7 mouse cellular contexts compared by ENCODE assay signal in genomic region chr11:76946203-76946585, GRCm38 (mm10). TPM values are rescaled to one million over a fixed set of nuclear protein-coding genes. Genes with fewer than 3 reads are reported as not detected.
DNase-seq lines count a peak whose midpoint lies in the region; ATAC-seq and TF ChIP-seq lines count a peak whose summit lies in the region.

No protein-coding gene starts in this region.

- peak; percentile 38 for DNase-seq in lung, embryonic 14.5 days
- DNase-seq in lung, postnatal 36 days, result no peak
- DNase-seq in adrenal gland, postnatal 25 days, result no peak

- H3K36me3 ChIP-seq in lung, embryonic 14.5 days (ENCODE audit: insufficient read depth), result peaks cover 19% of the 10 kb centered on the region
- peaks cover 11% of the 10 kb centered on the region for H3K36me3 ChIP-seq in embryonic facial prominence, embryonic 12.5 days
- H3K36me3 ChIP-seq in intestine, embryonic 15.5 days, result no peaks in the 10 kb centered on the region; the same call in 1 of the 2 replicates
- H3K36me3 ChIP-seq in midbrain, embryonic 16.5 days (ENCODE audit: control insufficient read depth, insufficient read depth, low read length), result peaks cover 4% of the 10 kb centered on the region; the same call in 1 of the 2 replicates

- H3K9me3 ChIP-seq in lung, embryonic 14.5 days (ENCODE audit: low read depth, low read length), result no peaks in the 10 kb centered on the region
- no peaks in the 10 kb centered on the region for H3K9me3 ChIP-seq in embryonic facial prominence, embryonic 12.5 days
- H3K9me3 ChIP-seq in intestine, embryonic 15.5 days, result no peaks in the 10 kb centered on the region
- H3K9me3 ChIP-seq in midbrain, embryonic 16.5 days (replicated peaks; ENCODE audit: control insufficient read depth, low read length, poor library complexity, severe bottlenecking), result no peaks in the 10 kb centered on the region

- TF ChIP-seq POLR2A in bone marrow macrophage, adult 2 months (IDR thresholded peaks at IDR 0.05; ENCODE audit: borderline replicate concordance, low read depth, low read length), result no peak

- no peaks in the 10 kb centered on the region for H3K4me1 ChIP-seq in lung, embryonic 14.5 days (ENCODE audit: insufficient read depth)
- H3K4me1 ChIP-seq in bone marrow macrophage, adult 2 months (ENCODE audit: control insufficient read depth, insufficient read depth, low read length), result peaks cover 10% of the 10 kb centered on the region
- peaks cover 9% of the 10 kb centered on the region for H3K4me1 ChIP-seq in embryonic facial prominence, embryonic 12.5 days
- peaks cover 8% of the 10 kb centered on the region for H3K4me1 ChIP-seq in intestine, embryonic 15.5 days (replicated peaks)
- peaks cover 11% of the 10 kb centered on the region for H3K4me1 ChIP-seq in midbrain, embryonic 16.5 days (ENCODE audit: control insufficient read depth, insufficient read depth, low read length)

- H3K4me3 ChIP-seq in lung, embryonic 14.5 days (ENCODE audit: low read depth, low read length), result peak overlapping the region; percentile 86
- peak overlapping the region; percentile 97 for H3K4me3 ChIP-seq in bone marrow macrophage, adult 2 months (ENCODE audit: insufficient read depth, low read length)
- H3K4me3 ChIP-seq in embryonic facial prominence, embryonic 12.5 days, result peak overlapping the region; percentile 92
- H3K4me3 ChIP-seq in intestine, embryonic 15.5 days (replicated peaks), result peak overlapping the region; percentile 76
- peak overlapping the region; percentile 89 for H3K4me3 ChIP-seq in midbrain, embryonic 16.5 days (ENCODE audit: low read depth, low read length)

- 1% methylated on average over 8 of the region's 8 CpGs for WGBS in lung, embryonic 14.5 days
- WGBS in embryonic facial prominence, embryonic 12.5 days, result 2% methylated on average over 8 of the region's 8 CpGs
- 4% methylated on average over 8 of the region's 8 CpGs for WGBS in intestine, embryonic 15.5 days
- WGBS in midbrain, embryonic 16.5 days, result 5% methylated on average over 8 of the region's 8 CpGs

- no peak overlapping the region for H3K27ac ChIP-seq in lung, embryonic 14.5 days (ENCODE audit: low read depth)
- peak overlapping the region; percentile 29; the same call in 1 of the 2 replicates for H3K27ac ChIP-seq in bone marrow macrophage, adult 2 months (ENCODE audit: insufficient read depth, low read depth, low read length)
- no peak overlapping the region; the same call in 1 of the 2 replicates for H3K27ac ChIP-seq in embryonic facial prominence, embryonic 12.5 days
- no peak overlapping the region for H3K27ac ChIP-seq in intestine, embryonic 15.5 days
- H3K27ac ChIP-seq in midbrain, embryonic 16.5 days (ENCODE audit: low read length), result no peak overlapping the region

- peak overlapping the region; percentile 89 for H3K9ac ChIP-seq in lung, embryonic 14.5 days
- H3K9ac ChIP-seq in embryonic facial prominence, embryonic 12.5 days, result peak overlapping the region; percentile 86
- H3K9ac ChIP-seq in intestine, embryonic 15.5 days, result peak overlapping the region; percentile 66
- H3K9ac ChIP-seq in midbrain, embryonic 16.5 days (ENCODE audit: low read depth, low read length), result peak overlapping the region; percentile 75

- ATAC-seq in lung, embryonic 14.5 days (ENCODE audit: insufficient read depth), result no peak
- ATAC-seq in embryonic facial prominence, embryonic 12.5 days (ENCODE audit: insufficient number of reproducible peaks, insufficient read depth, low FRiP score, low TSS enrichment), result no peak
- ATAC-seq in intestine, embryonic 15.5 days, result no peak
- peak; percentile 48; the same call in 1 of the 2 replicates for ATAC-seq in midbrain, embryonic 16.5 days

- no peaks in the 10 kb centered on the region for H3K27me3 ChIP-seq in lung, embryonic 14.5 days (ENCODE audit: insufficient read depth, low read length)
- H3K27me3 ChIP-seq in embryonic facial prominence, embryonic 12.5 days, result no peaks in the 10 kb centered on the region
- no peaks in the 10 kb centered on the region for H3K27me3 ChIP-seq in intestine, embryonic 15.5 days (replicated peaks)
- H3K27me3 ChIP-seq in midbrain, embryonic 16.5 days (ENCODE audit: control insufficient read depth, insufficient read depth, low read depth, low read length), result no peaks in the 10 kb centered on the region; the same call in 1 of the 2 replicates

- TF ChIP-seq CTCF in lung, embryonic 14.5 days (IDR thresholded peaks at IDR 0.05; ENCODE audit: low read depth), result no peak
- TF ChIP-seq CTCF in bone marrow macrophage, adult 2 months (IDR thresholded peaks at IDR 0.05; ENCODE audit: low read depth, low read length), result no peak

- peak overlapping the region; percentile 80 for H3K4me2 ChIP-seq in lung, embryonic 14.5 days
- H3K4me2 ChIP-seq in embryonic facial prominence, embryonic 12.5 days (replicated peaks), result peak overlapping the region; percentile 88
- peak overlapping the region; percentile 65 for H3K4me2 ChIP-seq in intestine, embryonic 15.5 days (replicated peaks)
- peak overlapping the region; percentile 76 for H3K4me2 ChIP-seq in midbrain, embryonic 16.5 days (ENCODE audit: low read length)

RNA-seq across cellular contexts. Expression of gene Blmh, which starts 21.6 kb away (rescaled TPM):
- polyA plus RNA-seq in lung, embryonic 14.5 days (2014; fragmentation: Nextera tagmentation; extraction: Ambion mirVana), result 155 and 160 TPM in 2 replicates
- 44.1 and 52.0 TPM in 2 replicates for polyA plus RNA-seq in bone marrow macrophage, adult 2 months (2012; ENCODE audit: insufficient read depth, insufficient read length, missing spikeins)
- polyA plus RNA-seq in embryonic facial prominence, embryonic 12.5 days (2016; fragmentation: Nextera tagmentation; extraction: Ambion mirVana), result 186 and 195 TPM in 2 replicates
- polyA plus RNA-seq in intestine, embryonic 15.5 days (2015; fragmentation: Nextera tagmentation; extraction: Ambion mirVana), result 125 and 126 TPM in 2 replicates
- polyA plus RNA-seq in midbrain, embryonic 16.5 days (2015; fragmentation: Nextera tagmentation; extraction: Ambion mirVana), result 139 and 151 TPM in 2 replicates
- 46.5 and 59.5 TPM in 2 replicates for total RNA-seq in adrenal gland, postnatal 25 days (2021)

RNA-seq across cellular contexts. Expression of gene Tmigd1, which starts 44.2 kb away (rescaled TPM):
- polyA plus RNA-seq in lung, embryonic 14.5 days (2014; fragmentation: Nextera tagmentation; extraction: Ambion mirVana), result 0.13 TPM in 1 of 2 replicates, not detected in the other
- polyA plus RNA-seq in bone marrow macrophage, adult 2 months (2012; ENCODE audit: insufficient read depth, insufficient read length, missing spikeins), result not detected in 2 replicates
- not detected in 2 replicates for polyA plus RNA-seq in embryonic facial prominence, embryonic 12.5 days (2016; fragmentation: Nextera tagmentation; extraction: Ambion mirVana)
- polyA plus RNA-seq in intestine, embryonic 15.5 days (2015; fragmentation: Nextera tagmentation; extraction: Ambion mirVana), result 1.6 and 2.4 TPM in 2 replicates
- polyA plus RNA-seq in midbrain, embryonic 16.5 days (2015; fragmentation: Nextera tagmentation; extraction: Ambion mirVana), result not detected in 2 replicates
- 1.1 TPM in 1 of 2 replicates, not detected in the other for total RNA-seq in adrenal gland, postnatal 25 days (2021)

RNA-seq across cellular contexts. Expression of gene Slc6a4, which starts 52.2 kb away (rescaled TPM):
- 1.7 and 1.8 TPM in 2 replicates for polyA plus RNA-seq in lung, embryonic 14.5 days (2014; fragmentation: Nextera tagmentation; extraction: Ambion mirVana)
- not detected in 2 replicates for polyA plus RNA-seq in bone marrow macrophage, adult 2 months (2012; ENCODE audit: insufficient read depth, insufficient read length, missing spikeins)
- 0.75 and 0.87 TPM in 2 replicates for polyA plus RNA-seq in embryonic facial prominence, embryonic 12.5 days (2016; fragmentation: Nextera tagmentation; extraction: Ambion mirVana)
- 17.4 and 18.8 TPM in 2 replicates for polyA plus RNA-seq in intestine, embryonic 15.5 days (2015; fragmentation: Nextera tagmentation; extraction: Ambion mirVana)
- 7.8 and 10.9 TPM in 2 replicates for polyA plus RNA-seq in midbrain, embryonic 16.5 days (2015; fragmentation: Nextera tagmentation; extraction: Ambion mirVana)
- 30.9 and 47.0 TPM in 2 replicates for total RNA-seq in adrenal gland, postnatal 25 days (2021)
